Mouse (Mus musculus): Measurements from ENCODE around the gene Mall. TPM values are rescaled to one million over a fixed set of nuclear protein-coding genes. Genes with fewer than 3 reads are reported as not detected.

The Mall gene
- polyA plus RNA-seq, 1 experiment from 2014 or later = 41.8 TPM

DNA sequence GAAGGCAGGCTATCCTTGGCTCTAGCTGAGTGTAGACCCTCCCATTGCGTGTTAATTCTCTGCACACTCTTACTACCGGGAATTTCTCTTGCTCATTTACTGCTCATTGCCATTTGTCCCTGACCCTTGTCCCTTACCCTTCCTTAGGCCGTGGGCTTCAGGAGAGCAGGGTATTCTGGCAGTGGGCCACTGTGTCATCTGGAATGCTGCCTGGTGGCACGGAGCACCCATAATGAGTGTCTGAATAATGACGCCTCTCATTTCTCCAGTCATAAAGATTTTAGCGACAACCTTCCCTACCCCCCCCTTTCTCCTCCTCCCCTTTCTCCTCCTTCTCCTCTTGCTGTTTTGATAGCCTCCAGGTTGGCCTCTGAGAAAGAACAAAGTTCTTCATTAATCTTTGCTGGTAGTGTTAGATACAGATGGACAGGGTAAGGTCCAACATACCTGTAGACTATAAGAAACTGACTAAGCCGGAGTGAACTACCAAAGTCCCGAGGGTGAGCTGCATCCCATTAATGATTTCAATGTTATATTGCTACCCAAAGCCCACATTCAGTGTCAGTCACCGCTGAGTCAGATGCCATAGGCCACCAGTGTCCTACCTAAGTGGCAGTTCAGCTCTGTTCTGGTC lies 5.9 kb upstream of the Mall start:
- H3K9me3 ChIP-seq (ENCODE audit: control insufficient read depth, low read length) = no peaks in the 10 kb centered on the region
- no peaks in the 10 kb centered on the region for H3K36me3 ChIP-seq (ENCODE audit: control insufficient read depth, insufficient read depth, low read length)
- no peak overlapping the region for H3K9ac ChIP-seq (ENCODE audit: low read depth, low read length)
- no peaks in the 10 kb centered on the region; the same call in 1 of the 2 replicates for H3K27me3 ChIP-seq (replicated peaks; ENCODE audit: control insufficient read depth, insufficient read depth, low read length)
- no peak overlapping the region for H3K4me3 ChIP-seq (ENCODE audit: low read length)
- peaks cover 10% of the 10 kb centered on the region; the same call in 1 of the 2 replicates for H3K4me1 ChIP-seq (ENCODE audit: control insufficient read depth, insufficient read depth, low read length)
- H3K27ac ChIP-seq (ENCODE audit: low read length) = peak overlapping the region; percentile 92
- WGBS = 53% methylated on average over 9 of the region's 9 CpGs
- peak overlapping the region; percentile 34; the same call in 1 of the 2 replicates for H3K4me2 ChIP-seq (ENCODE audit: low read depth, low read length)
- ATAC-seq = peak; percentile 96

DNA sequence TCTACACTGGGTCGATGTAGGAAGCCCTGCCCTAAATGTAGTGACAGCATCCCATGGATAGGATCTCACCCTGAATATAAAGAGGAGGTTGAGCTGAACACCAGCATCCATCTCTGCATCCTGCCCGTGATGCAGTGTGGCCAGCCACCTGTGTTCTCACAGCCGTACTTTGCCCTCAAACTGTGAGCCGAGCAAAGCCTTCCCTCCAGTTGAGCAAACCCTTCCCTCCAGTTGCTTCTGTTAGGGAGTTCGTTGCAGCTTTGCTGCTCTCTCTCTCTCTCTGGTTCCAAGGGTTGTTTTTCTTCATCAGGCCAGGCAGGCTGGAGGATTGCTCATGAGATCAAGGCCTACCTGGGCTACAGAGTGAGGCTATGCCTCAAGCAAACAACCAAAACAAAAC lies 5.2 kb upstream of the Mall start:
- WGBS = 64% methylated on average over 5 of the region's 5 CpGs
- Histone ChIP-seq H3K4me1 (ENCODE audit: control insufficient read depth, insufficient read depth, low read length) (peaks cover 11% of the 10 kb centered on the region; the same call in 1 of the 2 replicates), H3K36me3 (ENCODE audit: control insufficient read depth, insufficient read depth, low read length) (no peaks in the 10 kb centered on the region), H3K4me2 (ENCODE audit: low read depth, low read length) (no peak overlapping the region), H3K9me3 (ENCODE audit: control insufficient read depth, low read length) (no peaks in the 10 kb centered on the region), H3K9ac (ENCODE audit: low read depth, low read length) (no peak overlapping the region), H3K4me3 (ENCODE audit: low read length) (no peak overlapping the region), H3K27me3 (replicated peaks; ENCODE audit: control insufficient read depth, insufficient read depth, low read length) (no peaks in the 10 kb centered on the region; the same call in 1 of the 2 replicates), H3K27ac (ENCODE audit: low read length) (peak overlapping the region; percentile 92)
- peak; percentile 55 for ATAC-seq

DNA sequence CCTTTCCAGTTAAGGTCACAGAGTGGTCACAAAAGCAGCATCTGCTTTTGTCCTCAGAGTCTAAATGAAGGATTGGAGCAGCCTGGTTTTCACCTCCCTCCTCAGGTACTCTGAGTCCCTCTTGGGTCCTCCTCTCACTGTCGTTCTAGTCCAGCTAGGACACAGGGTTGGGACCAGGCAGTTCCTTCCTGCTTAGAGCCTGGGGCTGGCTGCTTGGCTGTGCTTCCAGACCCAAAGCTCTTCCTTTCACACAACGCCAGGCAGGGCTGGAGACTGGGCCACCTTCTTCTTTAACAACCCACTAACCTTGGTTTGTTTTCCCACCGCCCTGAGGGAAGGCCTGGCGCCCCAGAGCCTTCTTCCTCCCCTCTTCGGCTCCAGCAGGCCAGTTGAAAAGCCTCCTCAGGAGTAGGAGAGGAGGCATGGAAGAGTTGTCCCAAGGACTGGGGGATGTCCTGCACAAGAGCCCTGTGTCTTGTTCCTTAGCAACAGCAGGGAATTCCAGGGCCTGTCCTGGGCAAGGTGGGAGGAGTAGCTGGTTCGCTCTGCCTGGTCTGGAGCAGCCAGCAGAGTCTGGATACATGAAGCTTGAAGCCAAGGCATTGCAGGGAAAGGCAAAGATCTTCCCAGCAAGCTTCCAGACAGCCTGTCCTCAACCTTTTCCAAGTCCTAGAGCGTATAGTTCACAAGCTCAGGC lies 717 bp upstream of the Mall start:
- WGBS = 58% methylated on average over 7 of the region's 7 CpGs
- Histone ChIP-seq H3K9ac (ENCODE audit: low read depth, low read length) (peak overlapping the region; percentile 0; the same call in 1 of the 2 replicates), H3K9me3 (ENCODE audit: control insufficient read depth, low read length) (no peaks in the 10 kb centered on the region), H3K4me2 (ENCODE audit: low read depth, low read length) (no peak overlapping the region), H3K27ac (ENCODE audit: low read length) (no peak overlapping the region), H3K4me3 (ENCODE audit: low read length) (no peak overlapping the region), H3K4me1 (ENCODE audit: control insufficient read depth, insufficient read depth, low read length) (peaks cover 9% of the 10 kb centered on the region; the same call in 1 of the 2 replicates), H3K27me3 (replicated peaks; ENCODE audit: control insufficient read depth, insufficient read depth, low read length) (no peaks in the 10 kb centered on the region; the same call in 1 of the 2 replicates), H3K36me3 (ENCODE audit: control insufficient read depth, insufficient read depth, low read length) (no peaks in the 10 kb centered on the region)
- ATAC-seq = no peak

DNA sequence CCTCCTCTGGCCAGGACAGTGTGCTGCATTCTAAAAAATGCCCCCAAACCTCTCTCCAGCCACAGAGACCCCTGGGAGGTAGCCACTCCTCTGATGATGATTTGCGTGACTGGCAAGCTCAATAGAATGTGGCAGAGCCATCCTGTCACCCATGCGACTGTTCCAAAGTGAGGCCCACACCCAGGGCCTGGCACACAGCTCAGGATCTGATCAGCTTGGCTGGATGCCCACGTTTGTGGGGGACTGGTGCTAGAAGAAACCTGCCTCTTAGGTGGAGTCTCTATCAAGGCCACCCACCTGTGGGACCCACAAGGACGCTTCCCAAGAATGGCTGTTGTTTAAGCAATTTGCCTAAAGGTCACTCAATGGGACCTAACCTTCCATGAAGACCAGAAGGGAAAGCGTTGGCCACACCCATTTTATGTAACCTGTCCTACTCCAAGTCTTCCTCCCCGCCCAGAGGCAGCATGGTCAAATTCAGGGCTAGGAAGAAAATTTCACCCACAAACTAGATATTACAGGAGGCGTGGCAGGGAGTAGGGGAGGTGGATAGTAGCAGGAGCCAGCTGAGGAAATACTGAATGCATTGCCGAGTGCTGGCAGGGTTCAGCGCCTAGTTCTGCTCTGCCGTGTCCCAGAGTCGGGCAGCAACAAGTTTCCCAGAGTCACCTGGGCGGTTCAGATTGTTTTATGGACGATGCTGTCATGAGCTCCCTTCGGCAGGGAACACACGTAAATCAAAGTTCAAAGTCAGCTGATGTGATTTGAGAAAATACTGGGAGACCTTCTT lies 876 bp downstream of the Mall start:
- peak; percentile 73 for ATAC-seq
- H3K4me1 ChIP-seq (ENCODE audit: control insufficient read depth, insufficient read depth, low read length) = peaks cover 5% of the 10 kb centered on the region; the same call in 1 of the 2 replicates
- no peaks in the 10 kb centered on the region for H3K27me3 ChIP-seq (replicated peaks; ENCODE audit: control insufficient read depth, insufficient read depth, low read length)
- H3K4me3 ChIP-seq (ENCODE audit: low read length) = peak overlapping the region; percentile 45
- H3K27ac ChIP-seq (ENCODE audit: low read length) = peak overlapping the region; percentile 85
- H3K9ac ChIP-seq (ENCODE audit: low read depth, low read length) = peak overlapping the region; percentile 63
- no peaks in the 10 kb centered on the region for H3K36me3 ChIP-seq (ENCODE audit: control insufficient read depth, insufficient read depth, low read length)
- peak overlapping the region; percentile 46 for H3K4me2 ChIP-seq (ENCODE audit: low read depth, low read length)
- WGBS = 28% methylated on average over 15 of the region's 15 CpGs
- H3K9me3 ChIP-seq (ENCODE audit: control insufficient read depth, low read length) = no peaks in the 10 kb centered on the region

DNA sequence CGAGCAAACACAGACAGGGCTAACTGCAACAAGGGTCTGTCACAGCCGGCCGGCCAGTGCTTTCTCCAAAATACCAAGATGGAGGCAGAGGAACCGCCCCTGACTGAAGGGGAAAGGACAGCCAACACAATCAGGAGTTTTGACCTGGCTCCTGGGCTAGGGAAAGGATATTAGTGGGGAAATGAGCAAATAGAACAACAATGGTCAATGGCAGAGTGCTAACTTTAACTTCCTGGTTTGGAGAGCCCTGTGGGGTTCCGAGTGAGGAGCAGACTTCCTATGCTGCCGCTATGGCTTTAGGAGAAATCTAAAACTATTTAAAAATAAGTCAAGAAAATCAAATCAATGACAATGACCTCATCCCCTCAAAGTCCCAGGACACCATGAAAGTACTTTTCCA lies 1.6 kb downstream of the Mall start:
- Histone ChIP-seq H3K9ac (ENCODE audit: low read depth, low read length) (peak overlapping the region; percentile 63; the same call in 1 of the 2 replicates), H3K27ac (ENCODE audit: low read length) (peak overlapping the region; percentile 85), H3K4me3 (ENCODE audit: low read length) (peak overlapping the region; percentile 45; the same call in 1 of the 2 replicates), H3K36me3 (ENCODE audit: control insufficient read depth, insufficient read depth, low read length) (no peaks in the 10 kb centered on the region), H3K4me1 (ENCODE audit: control insufficient read depth, insufficient read depth, low read length) (peaks cover 12% of the 10 kb centered on the region; the same call in 1 of the 2 replicates), H3K27me3 (replicated peaks; ENCODE audit: control insufficient read depth, insufficient read depth, low read length) (no peaks in the 10 kb centered on the region), H3K4me2 (ENCODE audit: low read depth, low read length) (peak overlapping the region; percentile 46; the same call in 1 of the 2 replicates), H3K9me3 (ENCODE audit: control insufficient read depth, low read length) (no peaks in the 10 kb centered on the region)
- ATAC-seq = no peak
- 72% methylated on average over 6 of the region's 6 CpGs for WGBS

DNA sequence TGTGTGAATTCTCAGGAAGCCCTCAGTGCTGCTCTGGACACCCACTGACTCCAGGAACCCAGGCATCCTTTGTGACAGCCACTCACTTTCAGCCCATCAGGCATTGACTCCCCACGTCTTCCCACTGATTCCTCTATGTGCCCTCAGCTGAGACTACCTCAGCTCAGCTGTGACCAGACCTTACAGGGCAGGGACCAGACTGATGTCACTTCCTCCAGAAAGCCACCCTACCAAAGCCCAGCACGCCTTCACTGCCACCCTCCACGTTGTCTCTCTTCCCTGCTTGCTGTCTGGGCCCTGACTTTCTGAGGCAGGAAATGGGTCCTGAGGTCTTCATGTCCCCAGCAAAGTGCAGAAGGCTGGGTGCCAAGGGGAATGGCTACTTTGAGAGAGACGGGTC lies 6.5 kb downstream of the Mall start:
- Histone ChIP-seq H3K36me3 (ENCODE audit: control insufficient read depth, insufficient read depth, low read length) (no peaks in the 10 kb centered on the region), H3K9me3 (ENCODE audit: control insufficient read depth, low read length) (no peaks in the 10 kb centered on the region), H3K27me3 (replicated peaks; ENCODE audit: control insufficient read depth, insufficient read depth, low read length) (no peaks in the 10 kb centered on the region), H3K4me2 (ENCODE audit: low read depth, low read length) (no peak overlapping the region), H3K4me1 (ENCODE audit: control insufficient read depth, insufficient read depth, low read length) (peaks cover 27% of the 10 kb centered on the region), H3K4me3 (ENCODE audit: low read length) (no peak overlapping the region), H3K9ac (ENCODE audit: low read depth, low read length) (no peak overlapping the region), H3K27ac (ENCODE audit: low read length) (peak overlapping the region; percentile 73)
- 62% methylated on average over 4 of the region's 4 CpGs for WGBS
- ATAC-seq = no peak

DNA sequence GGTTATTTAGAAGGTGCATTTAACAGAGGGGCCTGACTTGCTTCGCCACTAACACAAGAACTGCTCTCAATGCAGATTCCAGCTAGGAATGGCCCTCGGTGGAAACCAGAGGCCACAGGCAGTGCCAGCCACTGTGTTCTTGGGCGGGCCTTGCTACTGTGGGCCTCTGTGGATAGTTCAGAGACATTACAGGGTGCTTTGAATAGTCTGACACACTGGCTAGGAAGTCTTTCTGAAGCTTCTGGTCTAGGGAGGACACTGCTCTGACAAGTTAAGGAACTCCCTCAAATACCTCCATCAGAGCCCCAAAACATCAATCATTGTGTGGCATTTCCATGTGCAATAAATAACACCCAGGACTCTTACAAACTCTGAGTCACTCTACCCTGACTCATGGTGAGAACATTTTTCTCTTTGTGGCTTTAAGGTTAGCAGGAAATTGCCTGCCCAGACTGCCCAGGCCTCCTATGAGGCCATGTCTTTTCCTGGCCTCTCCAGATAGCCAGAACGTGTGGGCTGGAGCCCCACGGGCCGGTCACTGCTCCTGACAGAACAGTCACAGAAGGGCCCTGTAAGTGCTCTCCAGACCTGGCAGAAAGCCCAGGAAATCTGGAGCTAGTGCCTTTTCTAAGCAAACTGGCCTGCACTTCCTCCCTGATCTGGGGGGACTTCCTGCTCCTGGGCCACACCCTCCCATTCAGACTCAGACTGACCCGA lies 7.4 kb downstream of the Mall start:
- Histone ChIP-seq H3K9me3 (ENCODE audit: control insufficient read depth, low read length) (no peaks in the 10 kb centered on the region), H3K27me3 (replicated peaks; ENCODE audit: control insufficient read depth, insufficient read depth, low read length) (no peaks in the 10 kb centered on the region), H3K4me3 (ENCODE audit: low read length) (no peak overlapping the region), H3K4me1 (ENCODE audit: control insufficient read depth, insufficient read depth, low read length) (peaks cover 27% of the 10 kb centered on the region), H3K4me2 (ENCODE audit: low read depth, low read length) (no peak overlapping the region), H3K9ac (ENCODE audit: low read depth, low read length) (0 out of 2 replicates have a peak overlapping the region, but pooled peaks have one; percentile 20), H3K27ac (ENCODE audit: low read length) (peak overlapping the region; percentile 89), H3K36me3 (ENCODE audit: control insufficient read depth, insufficient read depth, low read length) (no peaks in the 10 kb centered on the region)
- ATAC-seq = peak; percentile 89
- WGBS = 36% methylated on average over 7 of the region's 7 CpGs

DNA sequence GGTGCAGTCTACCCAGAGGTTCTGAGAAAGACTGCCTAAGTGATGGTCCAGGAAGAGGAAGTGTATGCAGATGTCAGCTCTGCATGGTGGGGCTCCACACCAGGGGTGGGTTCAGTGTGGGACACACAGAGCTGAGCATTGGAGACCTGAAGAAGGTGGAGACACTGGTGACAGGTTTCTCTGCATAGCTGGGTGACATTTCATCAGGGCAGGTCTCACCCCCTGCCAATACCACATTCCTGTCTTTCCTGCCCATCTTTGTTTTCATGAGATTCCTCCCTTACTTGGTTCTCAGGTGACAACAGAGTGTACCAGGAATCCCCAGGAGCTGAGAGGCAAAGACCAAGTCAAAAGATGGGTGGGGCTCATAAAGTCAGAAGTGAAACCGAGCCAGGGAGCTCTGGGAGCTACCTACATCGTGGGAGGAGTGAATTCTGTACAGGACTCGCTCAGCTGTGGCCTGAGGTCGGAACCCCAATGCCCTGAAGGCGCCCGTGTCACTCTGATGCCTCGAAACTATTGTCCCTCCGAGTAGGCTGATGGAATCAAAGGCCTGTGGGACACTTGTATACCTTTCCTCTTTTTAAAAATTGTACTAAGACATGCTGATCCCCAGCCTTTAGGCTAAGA lies 10.8 kb downstream of the Mall start:
- no peak overlapping the region for H3K27ac ChIP-seq (ENCODE audit: low read length)

More for the DNA sequence above, 10.8 kb downstream of the Mall start:
- Histone ChIP-seq H3K4me1 (ENCODE audit: control insufficient read depth, insufficient read depth, low read length) (peaks cover 25% of the 10 kb centered on the region), H3K9ac (ENCODE audit: low read depth, low read length) (no peak overlapping the region), H3K27me3 (replicated peaks; ENCODE audit: control insufficient read depth, insufficient read depth, low read length) (no peaks in the 10 kb centered on the region), H3K4me3 (ENCODE audit: low read length) (no peak overlapping the region), H3K4me2 (ENCODE audit: low read depth, low read length) (no peak overlapping the region), H3K9me3 (ENCODE audit: control insufficient read depth, low read length) (no peaks in the 10 kb centered on the region), H3K36me3 (ENCODE audit: control insufficient read depth, insufficient read depth, low read length) (no peaks in the 10 kb centered on the region)
- no peak for ATAC-seq
- WGBS = 75% methylated on average over 8 of the region's 8 CpGs

All from intestine, embryonic 16.5 days (tissue).